Mouse (Mus musculus): ENCODE measurements around the gene Spata25.

DNA sequence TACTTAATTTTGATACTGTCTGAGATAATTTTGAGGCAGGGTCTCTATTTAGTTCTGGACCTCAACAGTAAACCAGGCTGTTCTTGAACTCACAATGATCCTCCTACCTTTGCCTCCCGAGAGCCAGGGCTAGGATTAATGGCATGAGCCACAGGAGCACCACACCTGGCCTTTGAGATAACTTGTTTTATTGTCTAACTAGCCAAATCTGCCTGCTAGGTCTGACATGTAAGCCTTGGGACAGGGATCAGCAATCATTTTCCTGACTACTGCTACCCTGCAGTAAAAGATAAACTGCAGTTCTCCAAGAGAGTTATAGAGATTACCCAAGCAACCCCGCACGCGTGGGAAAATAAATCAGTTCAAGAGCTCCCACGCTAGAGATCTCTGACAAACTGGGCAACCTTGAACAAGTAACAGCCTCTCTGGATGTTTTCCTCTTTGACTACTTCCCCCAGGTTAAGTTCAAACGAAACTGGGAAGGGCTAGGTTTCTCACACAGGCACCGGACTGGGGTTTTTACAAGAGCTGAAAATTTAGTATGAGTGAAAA lies 43.4 kb downstream of the Spata25 start:
- TF ChIP-seq CTCF (IDR thresholded peaks at IDR 0.05; ENCODE audit: low read depth, low read length) (no peak), POLR2A (IDR thresholded peaks at IDR 0.05; ENCODE audit: borderline replicate concordance, low read depth, low read length) (no peak)
